Mouse (Mus musculus): ENCODE measurements around the gene Osbpl8. TPM values are rescaled to one million over a fixed set of nuclear protein-coding genes. Genes with fewer than 3 reads are reported as not detected.

The Osbpl8 gene
- polyA plus RNA-seq, 1 experiment = 16.4 TPM

DNA sequence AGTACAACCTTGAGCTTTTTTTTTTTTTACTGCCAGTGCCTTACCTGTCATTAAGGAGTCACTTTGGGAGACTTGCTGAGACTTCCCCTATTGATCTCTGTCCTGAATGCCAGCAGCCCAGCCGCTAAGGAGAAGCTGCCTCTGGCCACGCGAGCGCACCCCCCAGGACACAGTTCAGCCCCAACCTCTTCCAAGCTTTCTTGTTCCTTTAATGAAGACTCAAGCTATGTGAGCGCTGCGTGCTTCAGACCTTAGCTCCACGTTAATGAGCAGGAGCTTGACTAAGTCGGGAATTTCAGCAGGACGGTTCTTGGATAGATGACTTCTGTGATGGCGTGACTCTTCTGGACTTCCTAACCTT is 171.8 kb downstream of the Osbpl8 start:
- Histone ChIP-seq H3K4me1 (ENCODE audit: control insufficient read depth, insufficient read depth, low read length) (peaks cover 2% of the 10 kb centered on the region), H3K4me3 (ENCODE audit: low read depth, low read length) (0 out of 2 replicates have a peak overlapping the region, but pooled peaks have one; percentile 15), H3K36me3 (ENCODE audit: control insufficient read depth, insufficient read depth, low read length, poor library complexity, severe bottlenecking) (no peaks in the 10 kb centered on the region), H3K27ac (ENCODE audit: insufficient read depth, low read length) (no peak overlapping the region), H3K9me3 (replicated peaks; ENCODE audit: control insufficient read depth, insufficient read depth, low read length, poor library complexity, severe bottlenecking) (no peaks in the 10 kb centered on the region), H3K9ac (ENCODE audit: low read depth, poor library complexity, severe bottlenecking) (peak overlapping the region; percentile 47), H3K27me3 (ENCODE audit: control insufficient read depth, insufficient read depth, low read length, poor library complexity, severe bottlenecking) (no peaks in the 10 kb centered on the region)
- TF ChIP-seq POLR2A (IDR thresholded peaks at IDR 0.05; ENCODE audit: insufficient read depth, low read length) (no peak), EP300 (IDR thresholded peaks at IDR 0.05; ENCODE audit: insufficient read depth, low read depth, low read length) (no peak), CTCF (IDR thresholded peaks at IDR 0.05; ENCODE audit: low read depth, low read length) (no peak)

GRCm38 (mm10) chr10:111339296-111339695 is 174.7 kb downstream of the Osbpl8 start:
- Histone ChIP-seq H3K27ac (ENCODE audit: insufficient read depth, low read length) (no peak overlapping the region), H3K4me3 (ENCODE audit: low read depth, low read length) (no peak overlapping the region), H3K27me3 (ENCODE audit: control insufficient read depth, insufficient read depth, low read length, poor library complexity, severe bottlenecking) (no peaks in the 10 kb centered on the region), H3K9me3 (replicated peaks; ENCODE audit: control insufficient read depth, insufficient read depth, low read length, poor library complexity, severe bottlenecking) (no peaks in the 10 kb centered on the region), H3K9ac (ENCODE audit: low read depth, poor library complexity, severe bottlenecking) (no peak overlapping the region), H3K36me3 (ENCODE audit: control insufficient read depth, insufficient read depth, low read length, poor library complexity, severe bottlenecking) (no peaks in the 10 kb centered on the region), H3K4me1 (ENCODE audit: control insufficient read depth, insufficient read depth, low read length) (peaks cover 2% of the 10 kb centered on the region)
- no peak for TF ChIP-seq CTCF (IDR thresholded peaks at IDR 0.05; ENCODE audit: low read depth, low read length)
- no peak for TF ChIP-seq POLR2A (IDR thresholded peaks at IDR 0.05; ENCODE audit: insufficient read depth, low read length)
- TF ChIP-seq EP300 (IDR thresholded peaks at IDR 0.05; ENCODE audit: insufficient read depth, low read depth, low read length) = no peak

DNA sequence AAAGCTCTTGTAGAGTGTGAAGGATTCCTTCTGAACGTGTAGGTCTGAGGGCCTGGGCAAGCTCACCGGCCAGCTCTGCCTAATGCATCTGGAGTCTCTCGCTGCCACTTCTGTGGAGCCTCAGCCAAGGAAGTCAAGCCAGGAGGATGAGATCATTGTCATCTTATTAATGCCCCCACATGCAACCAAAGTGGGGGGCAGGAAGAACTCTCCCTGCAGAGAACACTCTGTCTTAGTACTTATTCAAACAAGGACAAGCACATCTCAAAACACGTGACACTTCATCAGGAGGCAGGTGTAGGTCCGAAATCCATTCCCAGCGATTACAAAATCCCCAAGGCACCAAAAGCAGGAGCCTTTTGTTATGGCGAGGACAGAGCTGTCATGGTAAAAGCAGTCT is 177.2 kb downstream of the Osbpl8 start:
- H3K9ac ChIP-seq (ENCODE audit: low read depth, poor library complexity, severe bottlenecking) = no peak overlapping the region
- H3K4me3 ChIP-seq (ENCODE audit: low read depth, low read length) = no peak overlapping the region
- no peak overlapping the region for H3K27ac ChIP-seq (ENCODE audit: insufficient read depth, low read length)
- H3K9me3 ChIP-seq (replicated peaks; ENCODE audit: control insufficient read depth, insufficient read depth, low read length, poor library complexity, severe bottlenecking) = no peaks in the 10 kb centered on the region
- H3K27me3 ChIP-seq (ENCODE audit: control insufficient read depth, insufficient read depth, low read length, poor library complexity, severe bottlenecking) = no peaks in the 10 kb centered on the region
- no peaks in the 10 kb centered on the region for H3K36me3 ChIP-seq (ENCODE audit: control insufficient read depth, insufficient read depth, low read length, poor library complexity, severe bottlenecking)
- no peaks in the 10 kb centered on the region for H3K4me1 ChIP-seq (ENCODE audit: control insufficient read depth, insufficient read depth, low read length)
- no peak for TF ChIP-seq CTCF (IDR thresholded peaks at IDR 0.05; ENCODE audit: low read depth, low read length)
- no peak for TF ChIP-seq POLR2A (IDR thresholded peaks at IDR 0.05; ENCODE audit: insufficient read depth, low read length)
- no peak for TF ChIP-seq EP300 (IDR thresholded peaks at IDR 0.05; ENCODE audit: insufficient read depth, low read depth, low read length)

DNA sequence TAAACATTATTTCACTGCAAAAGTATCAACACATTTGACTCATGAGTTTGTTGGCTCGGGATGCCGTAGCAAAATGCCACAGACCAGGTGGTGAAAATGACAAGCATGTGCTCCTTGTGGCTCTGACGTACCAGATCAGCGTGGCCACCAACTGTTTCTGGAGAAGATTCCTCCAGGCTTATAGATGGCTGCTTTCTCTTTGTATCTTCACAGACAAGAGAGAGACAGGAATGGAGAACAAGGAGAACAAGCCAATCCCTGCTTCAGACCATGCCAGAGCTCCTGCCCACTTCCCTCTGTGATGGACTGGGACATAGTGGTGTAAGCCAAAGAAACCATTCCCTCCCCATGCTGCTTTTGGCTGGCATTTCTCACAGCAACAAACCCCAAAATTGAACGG is 179.0 kb downstream of the Osbpl8 start:
- Histone ChIP-seq H3K9me3 (replicated peaks; ENCODE audit: control insufficient read depth, insufficient read depth, low read length, poor library complexity, severe bottlenecking) (no peaks in the 10 kb centered on the region), H3K36me3 (ENCODE audit: control insufficient read depth, insufficient read depth, low read length, poor library complexity, severe bottlenecking) (no peaks in the 10 kb centered on the region), H3K27me3 (ENCODE audit: control insufficient read depth, insufficient read depth, low read length, poor library complexity, severe bottlenecking) (no peaks in the 10 kb centered on the region), H3K4me3 (ENCODE audit: low read depth, low read length) (no peak overlapping the region), H3K4me1 (ENCODE audit: control insufficient read depth, insufficient read depth, low read length) (no peaks in the 10 kb centered on the region), H3K9ac (ENCODE audit: low read depth, poor library complexity, severe bottlenecking) (no peak overlapping the region), H3K27ac (ENCODE audit: insufficient read depth, low read length) (no peak overlapping the region)
- TF ChIP-seq EP300 (IDR thresholded peaks at IDR 0.05; ENCODE audit: insufficient read depth, low read depth, low read length) (no peak), POLR2A (IDR thresholded peaks at IDR 0.05; ENCODE audit: insufficient read depth, low read length) (no peak), CTCF (IDR thresholded peaks at IDR 0.05; ENCODE audit: low read depth, low read length) (no peak)

Other genes with a start within 250 kb of the Osbpl8 start
- gene Csrp2, start 245.0 kb upstream of the Osbpl8 start, polyA plus RNA-seq (2011; ENCODE audit: insufficient read depth, insufficient read length, low read depth, missing spikeins) = 221 and 242 TPM in 2 replicates
- gene Zdhhc17, start 154.6 kb upstream of the Osbpl8 start, polyA plus RNA-seq (2011; ENCODE audit: insufficient read depth, insufficient read length, low read depth, missing spikeins) = 31.3 and 33.6 TPM in 2 replicates
- gene Bbs10, start 133.9 kb downstream of the Osbpl8 start, polyA plus RNA-seq (2011; ENCODE audit: insufficient read depth, insufficient read length, low read depth, missing spikeins) = 3.4 and 4.4 TPM in 2 replicates